Mouse (Mus musculus) G1E-ER4 (cell line): ENCODE results near the gene Plce1. TPM values are rescaled to one million over a fixed set of nuclear protein-coding genes. Genes with fewer than 3 reads are reported as not detected.

ENCODE experiments used
- GATA1 ChIP-seq: IDR thresholded peaks from one replicate; pipeline ENCODE4 v1.8.0; 2012; ENCODE audit warnings: low read length, inconsistent platforms
- polyA plus RNA-seq: library from polyadenylated mRNA; stranded (reverse); fragments of >175 nt; gene quantifications from 2 replicates; pipeline ENCODE4 v1.2.3, GENCODE M21; 2012

The Plce1 gene
- polyA plus RNA-seq, 1 experiment: not detected

- TF ChIP-seq GATA1: no peak
Observed at GRCm38 (mm10) chr19:38482406-38483181, 1.7 kb downstream of the Plce1 start.

- TF ChIP-seq GATA1: no peak
Observed at GRCm38 (mm10) chr19:38485779-38486555, 5.1 kb downstream of the Plce1 start.

DNA sequence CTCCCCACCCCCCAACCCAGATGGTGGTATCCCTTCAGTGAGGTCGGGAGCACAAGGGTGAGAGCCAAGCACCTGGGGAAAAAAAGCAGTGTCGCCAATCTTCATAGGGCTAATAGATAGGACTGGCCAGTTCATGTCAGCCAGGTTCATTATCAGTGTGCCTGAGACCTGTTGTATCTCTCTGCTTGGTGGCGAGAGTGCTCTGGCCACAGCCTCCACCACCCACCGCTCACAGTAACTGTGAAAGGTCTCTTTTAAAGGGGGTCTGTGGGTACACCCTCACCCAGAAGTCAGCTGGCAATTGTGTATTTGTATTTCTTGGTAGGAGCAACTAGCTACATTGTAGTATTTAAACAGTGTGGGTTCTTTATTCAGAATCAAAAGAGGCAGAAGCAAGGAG is 6.6 kb downstream of the Plce1 start:
- TF ChIP-seq GATA1: no peak

DNA sequence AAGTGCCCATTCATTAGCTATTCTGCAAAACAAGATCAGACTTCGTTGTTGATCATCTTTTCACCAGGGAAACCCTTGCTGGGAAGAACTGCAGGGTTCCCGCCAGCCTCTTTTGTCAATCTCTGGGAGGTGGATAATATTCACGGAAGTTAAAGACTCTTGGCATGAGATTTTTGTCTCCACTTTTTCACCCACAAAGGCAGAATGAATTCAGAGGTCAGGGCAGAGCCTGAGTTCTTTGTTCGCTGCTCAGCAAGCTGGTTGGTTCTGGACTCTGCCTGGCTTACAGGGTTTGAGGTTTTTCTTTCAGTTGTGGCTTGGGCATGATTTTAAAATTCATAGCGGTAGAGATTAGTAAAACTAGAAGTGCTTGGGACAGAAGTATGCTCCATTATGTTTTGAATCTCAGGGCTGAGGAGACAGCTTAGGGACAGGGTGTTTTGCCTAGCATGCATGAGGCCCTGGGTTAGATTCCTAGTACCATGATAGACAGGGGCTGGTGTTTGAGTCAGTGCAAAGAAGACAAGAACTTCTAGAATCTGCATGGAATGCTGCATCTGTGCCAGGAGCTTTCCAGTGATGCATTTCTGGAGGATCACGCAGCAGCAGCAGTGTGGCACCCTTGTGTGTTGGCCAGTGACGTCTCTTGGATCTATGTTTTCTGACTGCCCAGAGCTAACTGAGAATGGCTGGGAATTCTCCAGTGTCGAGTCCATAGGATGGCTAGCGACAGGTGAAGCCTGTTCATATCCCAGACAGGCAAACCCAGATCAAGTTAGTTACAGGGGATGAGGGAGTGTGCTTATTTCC is 7.4 kb downstream of the Plce1 start:
- no peak for TF ChIP-seq GATA1

- TF ChIP-seq GATA1: no peak
Observed at GRCm38 (mm10) chr19:38498233-38498632, 17.3 kb downstream of the Plce1 start.

DNA sequence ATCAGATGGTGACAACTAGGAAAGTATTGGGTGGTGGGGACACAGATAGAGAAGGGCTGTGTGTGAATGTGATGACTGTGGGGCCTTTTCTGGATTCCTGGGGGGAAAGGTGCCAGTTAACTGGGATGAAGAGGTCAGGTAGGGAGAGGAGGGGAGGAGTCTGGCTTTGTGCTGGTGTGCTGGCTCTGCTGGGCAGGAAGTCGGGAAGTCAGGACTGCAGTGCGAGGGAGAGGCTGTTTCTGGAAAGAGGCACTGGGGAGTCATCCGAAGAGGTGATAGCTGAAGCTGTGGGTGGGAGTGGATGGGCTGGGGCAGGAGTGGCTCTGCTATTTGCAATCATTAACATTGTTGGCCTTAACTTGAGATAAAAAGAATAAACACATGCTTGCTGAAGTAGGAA is 23.7 kb downstream of the Plce1 start:
- TF ChIP-seq GATA1: no peak

- no peak for TF ChIP-seq GATA1
Observed at GRCm38 (mm10) chr19:38506131-38506530, 25.2 kb downstream of the Plce1 start.

DNA sequence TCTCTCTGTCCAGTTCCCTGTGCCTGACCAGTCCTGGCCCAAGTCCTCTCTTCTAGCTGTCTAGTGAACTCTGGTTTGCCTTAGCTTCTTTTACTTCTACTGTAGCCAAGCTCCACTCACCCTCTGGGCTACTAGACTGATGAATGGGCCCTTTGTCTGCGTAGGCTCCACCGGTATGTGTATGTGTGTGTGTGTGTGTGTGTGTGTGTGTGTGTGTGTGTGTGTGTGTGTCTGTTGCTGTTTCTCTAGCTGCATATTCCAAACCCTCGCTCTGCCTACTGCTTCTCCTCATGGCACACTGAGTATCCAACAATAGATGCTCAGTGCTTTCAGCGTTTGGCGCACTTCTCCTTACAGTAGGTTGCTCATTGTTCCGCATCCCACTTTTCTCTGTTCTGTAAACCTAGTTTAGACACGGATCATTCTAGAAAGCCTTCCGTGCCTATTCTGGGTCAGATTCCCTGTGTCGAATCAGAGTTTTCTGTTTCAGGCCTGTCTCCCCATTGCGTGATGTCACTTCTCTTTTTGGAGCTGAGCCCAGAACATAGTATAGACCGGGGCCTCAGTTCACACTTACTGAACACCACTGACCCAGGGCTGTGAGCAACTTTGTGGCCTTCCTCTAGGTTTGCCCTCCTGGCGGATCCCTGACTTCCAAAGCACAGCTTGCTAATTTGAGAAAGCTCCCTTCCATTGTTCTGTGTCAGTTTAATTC is 26.5 kb downstream of the Plce1 start:
- no peak for TF ChIP-seq GATA1

DNA sequence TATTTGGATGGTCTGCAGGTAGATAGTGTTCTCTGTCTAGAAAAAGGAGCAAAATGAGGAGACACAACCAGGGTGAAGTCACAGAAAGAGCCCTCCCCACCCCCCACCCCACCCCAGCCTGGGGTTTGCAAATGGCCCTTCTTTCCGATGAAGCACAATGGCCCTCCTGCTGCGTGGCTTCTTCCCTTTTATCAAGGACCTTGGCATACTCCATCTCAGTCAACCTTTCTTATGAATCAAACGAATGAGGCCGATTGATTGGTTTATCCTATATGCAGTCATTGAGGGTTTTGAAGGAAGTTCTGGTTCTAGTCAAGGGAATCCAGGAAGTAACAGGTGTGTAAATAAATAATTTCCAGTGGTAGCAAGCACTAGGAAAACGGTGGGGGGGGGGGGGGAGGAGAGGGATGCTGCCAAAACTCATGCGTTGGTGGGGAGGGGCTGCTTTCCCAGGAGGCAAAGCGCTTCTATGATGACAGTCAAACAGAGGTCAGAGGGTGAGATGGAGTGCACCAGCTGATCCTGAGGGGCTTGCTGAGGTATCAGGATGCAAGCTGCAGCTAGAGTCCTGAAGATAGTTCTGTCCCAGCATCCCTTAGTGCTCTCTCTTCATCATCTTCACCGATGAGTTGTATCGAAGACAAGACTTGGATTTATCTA is 27.2 kb downstream of the Plce1 start:
- TF ChIP-seq GATA1: no peak

DNA sequence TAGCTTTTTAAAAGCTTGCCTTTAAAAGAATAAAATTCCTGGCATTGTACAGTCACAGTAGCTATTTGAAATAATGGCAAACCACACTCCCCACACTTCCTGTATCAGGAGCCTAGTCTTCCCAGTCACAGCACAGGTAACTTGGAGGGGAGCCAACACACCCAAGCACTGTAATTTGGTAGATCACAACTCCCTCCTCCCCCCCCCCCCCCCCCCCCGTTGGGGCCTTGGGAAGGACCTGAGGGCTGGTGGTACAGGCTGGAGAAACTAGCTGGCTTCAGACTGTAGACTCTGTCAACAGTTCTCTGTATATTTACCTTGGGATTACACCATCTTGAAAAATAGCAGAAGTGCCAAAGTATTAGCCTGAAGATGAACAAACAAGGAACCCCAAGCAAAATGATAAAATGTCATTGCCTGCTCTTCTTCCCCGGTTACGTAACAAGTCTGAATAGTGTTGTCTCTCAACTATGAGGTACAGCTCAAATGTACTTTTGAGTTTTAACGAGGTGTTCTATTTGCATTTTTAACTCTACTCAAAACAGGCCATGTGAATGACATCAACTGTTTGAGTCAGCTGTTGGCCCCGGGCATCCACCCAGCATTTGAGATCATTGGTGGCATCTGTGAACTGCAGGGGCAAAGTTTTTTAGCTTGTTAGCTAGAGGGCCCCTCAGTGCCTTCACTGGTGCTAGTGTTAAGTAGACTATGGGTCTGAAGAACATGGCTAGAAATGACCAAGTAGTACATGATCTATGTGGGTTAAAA is 33.7 kb downstream of the Plce1 start:
- TF ChIP-seq GATA1: no peak

DNA sequence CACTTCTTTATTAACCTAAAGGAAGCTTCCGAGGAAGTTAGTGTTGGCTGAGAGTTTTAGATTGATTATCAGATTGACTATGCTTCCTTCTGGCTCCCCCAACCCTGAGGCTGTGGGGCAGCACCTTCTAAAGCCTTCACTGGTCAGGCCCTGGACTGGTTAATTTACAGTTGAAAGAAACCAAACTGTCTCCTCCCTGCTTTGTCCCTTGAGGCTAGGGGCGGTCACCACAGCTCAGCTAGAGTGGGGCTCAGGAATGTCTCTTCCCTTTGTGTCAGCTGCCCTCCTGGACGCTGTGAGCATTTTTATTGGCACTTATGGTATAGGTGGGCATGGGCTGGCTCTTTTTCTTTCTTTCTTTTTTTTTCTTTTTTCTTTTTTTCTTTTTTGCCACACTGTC is 45.9 kb downstream of the Plce1 start:
- TF ChIP-seq GATA1: no peak

DNA sequence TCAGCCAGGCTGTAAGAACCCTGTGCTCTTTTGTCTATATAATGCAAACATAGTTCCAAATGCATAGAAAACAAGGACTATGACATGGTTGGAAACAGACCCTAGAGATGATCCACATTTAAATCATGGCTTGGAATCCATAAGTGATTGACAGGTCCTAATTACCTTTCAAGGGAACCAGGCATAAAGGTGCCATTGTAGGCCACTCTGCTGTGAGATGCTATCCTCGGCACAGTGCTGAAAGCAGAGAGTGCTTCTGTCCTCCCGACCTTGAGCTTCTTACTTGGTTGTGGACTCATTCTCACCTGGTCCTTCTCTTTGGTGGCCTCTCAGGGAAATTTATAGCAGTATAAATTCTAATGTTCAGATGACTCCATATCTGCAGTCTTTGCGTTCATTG is 46.6 kb downstream of the Plce1 start:
- TF ChIP-seq GATA1: no peak

DNA sequence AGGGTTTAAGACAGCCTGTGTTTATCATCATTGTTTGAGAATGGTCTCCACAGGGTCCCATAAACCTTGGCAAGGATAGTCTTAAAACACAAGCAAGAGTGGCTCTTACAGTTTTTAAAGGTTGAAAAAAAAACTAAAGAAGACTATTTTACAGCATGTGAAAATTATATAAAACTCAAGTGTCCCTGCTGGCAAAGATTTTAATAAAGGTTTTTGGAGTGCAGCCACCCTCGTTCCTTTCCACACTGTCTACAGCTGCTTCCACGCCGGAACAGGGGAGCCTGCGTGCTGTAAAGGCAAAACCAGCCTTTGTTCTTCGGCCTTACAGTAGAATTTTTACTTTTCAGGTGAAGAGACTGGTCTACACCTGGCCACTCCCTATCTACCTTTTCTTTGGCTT is 52.3 kb downstream of the Plce1 start:
- TF ChIP-seq GATA1: no peak

GRCm38 (mm10) chr19:38539338-38539737 is 58.4 kb downstream of the Plce1 start:
- no peak for TF ChIP-seq GATA1

- no peak for TF ChIP-seq GATA1
Observed at GRCm38 (mm10) chr19:38540549-38540948, 59.6 kb downstream of the Plce1 start.
